26 mouse cellular contexts compared by ENCODE assay signal in the genomic region with DNA sequence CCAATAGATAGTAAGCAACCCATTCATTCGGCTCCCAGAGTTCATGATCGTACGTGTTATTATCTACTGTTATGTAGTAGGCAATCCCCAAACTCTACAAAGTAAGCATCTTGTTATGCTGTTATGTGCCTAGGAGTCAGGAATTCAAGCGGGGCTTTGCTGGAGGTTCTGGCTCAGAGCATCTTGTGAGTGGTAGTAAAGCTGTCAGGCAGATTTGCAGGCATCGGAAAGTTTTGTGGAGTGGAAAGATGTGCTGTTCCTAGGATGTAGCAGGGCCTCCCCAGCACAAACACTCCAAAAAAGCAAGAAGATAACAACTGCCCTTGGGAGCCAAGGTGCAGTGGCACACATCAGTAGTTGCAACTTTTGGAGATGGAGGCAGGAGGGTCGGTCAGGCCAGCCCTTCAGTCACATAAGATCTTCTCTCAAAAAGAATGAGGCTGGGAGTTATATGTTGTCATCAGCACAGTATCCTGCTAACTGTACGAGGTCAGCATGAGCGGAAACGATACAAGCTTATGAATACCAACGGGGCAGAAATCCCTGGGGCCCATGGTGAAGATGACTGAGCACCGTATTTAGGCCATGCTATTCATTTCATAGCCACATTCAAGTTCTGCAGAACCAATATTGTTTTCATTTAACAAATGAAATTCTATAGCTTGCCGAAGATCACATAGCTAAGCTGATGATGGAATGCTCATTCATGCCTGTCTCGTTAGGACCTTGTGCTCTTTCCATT. TPM values are rescaled to one million over a fixed set of nuclear protein-coding genes. Genes with fewer than 3 reads are reported as not detected.
DNase-seq lines count a peak whose midpoint lies in the region; ATAC-seq lines count a peak whose summit lies in the region.
"Had no signal": no experiment of that assay in that cellular context is flagged by ENCODE, and none has a peak within 500 bp of the region (broad histone marks: within the 10 kb centered on the region; RNA-seq: fewer than 3 reads in every experiment).

No protein-coding gene starts in this region.

- H3K27ac ChIP-seq in kidney, embryonic 14.5 days (ENCODE audit: low read depth, low read length): peak overlapping the region; percentile 24; the same call in 1 of the 2 replicates
- H3K27ac ChIP-seq in kidney, embryonic 16.5 days (ENCODE audit: low read length): peak overlapping the region; percentile 22; the same call in 1 of the 2 replicates
- no peak overlapping the region for H3K27ac ChIP-seq in midbrain, embryonic 11.5 days (ENCODE audit: low read depth, low read length)
- no peak overlapping the region for H3K27ac ChIP-seq in midbrain, embryonic 14.5 days (replicated peaks; ENCODE audit: low read depth, low read length)
- H3K27ac ChIP-seq: embryonic facial prominence, embryonic 12.5 days; embryonic facial prominence, embryonic 15.5 days; forebrain, embryonic 10.5 days; forebrain, embryonic 12.5 days had no signal

- peak; percentile 71; the same call in 1 of the 2 replicates for ATAC-seq in kidney, embryonic 14.5 days (ENCODE audit: low FRiP score, low TSS enrichment)
- peak; percentile 23; the same call in 1 of the 2 replicates for ATAC-seq in kidney, embryonic 16.5 days (ENCODE audit: low FRiP score, low TSS enrichment)
- no peak for ATAC-seq in midbrain, embryonic 11.5 days (ENCODE audit: low FRiP score)
- no peak for ATAC-seq in midbrain, embryonic 14.5 days (ENCODE audit: low FRiP score, low TSS enrichment)
- ATAC-seq: activated CD4-positive, CD25-positive, alpha-beta regulatory T cell, adult 4 months; forebrain, embryonic 14.5 days; forebrain, embryonic 16.5 days; Patski had no signal

- H3K4me2 ChIP-seq in kidney, embryonic 14.5 days (replicated peaks; ENCODE audit: low read depth, low read length): no peak overlapping the region
- H3K4me2 ChIP-seq in kidney, embryonic 16.5 days (replicated peaks; ENCODE audit: low read depth, low read length): no peak overlapping the region
- no peak overlapping the region for H3K4me2 ChIP-seq in midbrain, embryonic 11.5 days
- H3K4me2 ChIP-seq in midbrain, embryonic 14.5 days (ENCODE audit: low read length): no peak overlapping the region
- H3K4me2 ChIP-seq: embryonic facial prominence, embryonic 12.5 days; embryonic facial prominence, embryonic 15.5 days; forebrain, embryonic 12.5 days had no signal

- peaks cover 34% of the 10 kb centered on the region for H3K36me3 ChIP-seq in kidney, embryonic 14.5 days (ENCODE audit: control insufficient read depth, insufficient read depth, low read length)
- peaks cover 27% of the 10 kb centered on the region; the same call in 1 of the 2 replicates for H3K36me3 ChIP-seq in kidney, embryonic 16.5 days (ENCODE audit: insufficient read depth, low read length)
- H3K36me3 ChIP-seq in midbrain, embryonic 11.5 days (ENCODE audit: control insufficient read depth, insufficient read depth, low read length): peaks cover 13% of the 10 kb centered on the region
- H3K36me3 ChIP-seq in midbrain, embryonic 14.5 days (ENCODE audit: control insufficient read depth, insufficient read depth, low read length): peaks cover 85% of the 10 kb centered on the region

- no peaks in the 10 kb centered on the region for H3K27me3 ChIP-seq in kidney, embryonic 14.5 days (ENCODE audit: control insufficient read depth, insufficient read depth, low read length)
- no peaks in the 10 kb centered on the region for H3K27me3 ChIP-seq in kidney, embryonic 16.5 days (ENCODE audit: insufficient read depth, low read length)
- H3K27me3 ChIP-seq in midbrain, embryonic 11.5 days (ENCODE audit: control insufficient read depth, insufficient read depth, low read length): no peaks in the 10 kb centered on the region
- no peaks in the 10 kb centered on the region for H3K27me3 ChIP-seq in midbrain, embryonic 14.5 days (ENCODE audit: control insufficient read depth, insufficient read depth, low read length)
- H3K27me3 ChIP-seq: embryonic facial prominence, embryonic 12.5 days; embryonic facial prominence, embryonic 15.5 days; forebrain, embryonic 12.5 days; Patski had no signal

- H3K9ac ChIP-seq in kidney, embryonic 14.5 days (ENCODE audit: low read depth, low read length): no peak overlapping the region
- H3K9ac ChIP-seq in kidney, embryonic 16.5 days (replicated peaks; ENCODE audit: low read length): no peak overlapping the region
- no peak overlapping the region for H3K9ac ChIP-seq in midbrain, embryonic 11.5 days (ENCODE audit: low read length)
- H3K9ac ChIP-seq in midbrain, embryonic 14.5 days (replicated peaks; ENCODE audit: low read length): no peak overlapping the region
- H3K9ac ChIP-seq: embryonic facial prominence, embryonic 12.5 days; embryonic facial prominence, embryonic 15.5 days; forebrain, embryonic 12.5 days had no signal

- no peak overlapping the region for H3K4me3 ChIP-seq in kidney, embryonic 14.5 days (ENCODE audit: low read length)
- no peak overlapping the region for H3K4me3 ChIP-seq in kidney, embryonic 16.5 days (ENCODE audit: low read length)
- H3K4me3 ChIP-seq in midbrain, embryonic 11.5 days (ENCODE audit: low read depth, low read length): no peak overlapping the region
- no peak overlapping the region for H3K4me3 ChIP-seq in midbrain, embryonic 14.5 days (replicated peaks; ENCODE audit: low read depth, low read length)
- H3K4me3 ChIP-seq: embryonic facial prominence, embryonic 12.5 days; embryonic facial prominence, embryonic 15.5 days; erythroblast, embryonic 14.5 days; forebrain, embryonic 10.5 days; forebrain, embryonic 12.5 days had no signal

- no peaks in the 10 kb centered on the region for H3K4me1 ChIP-seq in kidney, embryonic 14.5 days (ENCODE audit: control insufficient read depth, insufficient read depth, low read length)
- peaks cover 11% of the 10 kb centered on the region; the same call in 1 of the 2 replicates for H3K4me1 ChIP-seq in kidney, embryonic 16.5 days (ENCODE audit: insufficient read depth, low read length)
- H3K4me1 ChIP-seq in midbrain, embryonic 11.5 days (ENCODE audit: control insufficient read depth, insufficient read depth, low read length): no peaks in the 10 kb centered on the region
- no peaks in the 10 kb centered on the region for H3K4me1 ChIP-seq in midbrain, embryonic 14.5 days (ENCODE audit: control insufficient read depth, insufficient read depth, low read length)
- H3K4me1 ChIP-seq: embryonic facial prominence, embryonic 12.5 days; embryonic facial prominence, embryonic 15.5 days had no signal

- no peak for DNase-seq in kidney, postnatal 10 days
- no peak for DNase-seq in kidney, postnatal 14 days
- peak; percentile 31 for DNase-seq in midbrain, embryonic 11.5 days (ENCODE audit: low spot score, missing footprints)
- DNase-seq in midbrain, embryonic 14.5 days: no peak
- no peak for DNase-seq in adrenal gland, adult 8-10 months
- DNase-seq: adrenal gland, postnatal 10 days; adrenal gland, postnatal 25 days; cerebellum, adult 11 months; cerebellum, adult 18-20 months; cerebellum, adult 8-10 months; cerebellum, adult 9-11 months; cerebellum, postnatal 14 days; cerebellum, postnatal 36 days; embryo, embryonic 11 days had no signal

- H3K9me3 ChIP-seq in kidney, embryonic 14.5 days (ENCODE audit: control insufficient read depth, low read length): no peaks in the 10 kb centered on the region
- H3K9me3 ChIP-seq in kidney, embryonic 16.5 days (ENCODE audit: low read length): no peaks in the 10 kb centered on the region
- no peaks in the 10 kb centered on the region for H3K9me3 ChIP-seq in midbrain, embryonic 11.5 days (ENCODE audit: control insufficient read depth, low read length)
- H3K9me3 ChIP-seq in midbrain, embryonic 14.5 days (ENCODE audit: control insufficient read depth, low read length): no peaks in the 10 kb centered on the region
- H3K9me3 ChIP-seq: embryonic facial prominence, embryonic 12.5 days; embryonic facial prominence, embryonic 15.5 days; forebrain, embryonic 10.5 days; forebrain, embryonic 12.5 days; G1E had no signal

- WGBS in kidney, embryonic 14.5 days: 47% methylated on average over 13 of the region's 13 CpGs
- WGBS in kidney, embryonic 16.5 days: 45% methylated on average over 13 of the region's 13 CpGs
- WGBS in midbrain, embryonic 11.5 days: 93% methylated on average over 13 of the region's 13 CpGs
- 92% methylated on average over 13 of the region's 13 CpGs for WGBS in midbrain, embryonic 14.5 days

RNA-seq across cellular contexts. Expression of a gene that starts 12.2 kb away (rescaled TPM):
- 9.3 and 11.6 TPM in 2 replicates for polyA plus RNA-seq in kidney, embryonic 14.5 days (2014; fragmentation: Nextera tagmentation; extraction: Ambion mirVana)
- polyA plus RNA-seq in kidney, embryonic 16.5 days (2015; fragmentation: Nextera tagmentation; extraction: Ambion mirVana): 10.5 and 10.9 TPM in 2 replicates
- polyA plus RNA-seq in midbrain, embryonic 11.5 days (2014; fragmentation: Nextera tagmentation; extraction: Ambion mirVana): 18.8 and 20.0 TPM in 2 replicates
- 25.8 and 34.2 TPM in 2 replicates for polyA plus RNA-seq in midbrain, embryonic 14.5 days (2014; fragmentation: Nextera tagmentation; extraction: Ambion mirVana)
- 10 to 100 TPM; 49.3 to 73.8 (median 63.4) TPM for total RNA-seq in adrenal gland, adult 8-10 months (2022)

RNA-seq across cellular contexts. Expression of a gene that starts 34.5 kb away (rescaled TPM):
- 43.7 and 47.6 TPM in 2 replicates for polyA plus RNA-seq in kidney, embryonic 14.5 days (2014; fragmentation: Nextera tagmentation; extraction: Ambion mirVana)
- 35.4 and 39.0 TPM in 2 replicates for polyA plus RNA-seq in kidney, embryonic 16.5 days (2015; fragmentation: Nextera tagmentation; extraction: Ambion mirVana)
- polyA plus RNA-seq in midbrain, embryonic 11.5 days (2014; fragmentation: Nextera tagmentation; extraction: Ambion mirVana): 50.8 and 58.0 TPM in 2 replicates
- 22.5 and 28.8 TPM in 2 replicates for polyA plus RNA-seq in midbrain, embryonic 14.5 days (2014; fragmentation: Nextera tagmentation; extraction: Ambion mirVana)
- total RNA-seq in adrenal gland, adult 8-10 months (2022): 10 to 100 TPM; 18.8 to 26.6 (median 26.0) TPM

Comparison
In these comparisons a context has a peak if more than half of its experiments do, and no peak if none do; other contexts are left out.
1. ATAC-seq: peak in kidney, embryonic 14.5 days (single experiment) and kidney, embryonic 16.5 days (single experiment); none in midbrain, embryonic 11.5 days (single experiment) and midbrain, embryonic 14.5 days (single experiment).
2. H3K27ac ChIP-seq: peak in kidney, embryonic 14.5 days (single experiment) and kidney, embryonic 16.5 days (single experiment); none in midbrain, embryonic 11.5 days (single experiment) and midbrain, embryonic 14.5 days (single experiment).